Mouse (Mus musculus) midbrain, embryonic 13.5 days (tissue): ENCODE data around the gene Ptpro. TPM values are rescaled to one million over a fixed set of nuclear protein-coding genes. Genes with fewer than 3 reads are reported as not detected.
A peak's percentile ranks its signal among the peaks of the same experiment; 100 is the strongest.
"Not testable (repeated sequence)": the region's sequence is repeated elsewhere in the genome, so short reads cannot be mapped to it uniquely, and the experiment has no call there.

Experiments used
- ATAC-seq: fragments of 200-750 bp; cut with Nextera tagmentation; 2 replicates; pipeline ENCODE4 v1.8.0; 2017; ENCODE audit warnings: mild to moderate bottlenecking, moderate TSS enrichment, moderate library complexity
- H3K27ac ChIP-seq: fragments of 300-500 bp; sonication (generic); 2 replicates; pipeline ENCODE4 v1.5.1; 2015; ENCODE audit warnings: inconsistent platforms, mild to moderate bottlenecking, moderate library complexity
- H3K27me3 ChIP-seq: fragments of 300-500 bp; sonication (generic); 2 replicates; pipeline ENCODE4 v1.6.1; 2015; ENCODE audit warnings: mild to moderate bottlenecking, inconsistent platforms
- H3K36me3 ChIP-seq: fragments of 300-500 bp; sonication (generic); 2 replicates; pipeline ENCODE4 v1.6.1; 2015; ENCODE audit warnings: mild to moderate bottlenecking, inconsistent platforms
- H3K4me1 ChIP-seq: fragments of 300-500 bp; sonication (generic); replicated peaks from 2 replicates; pipeline ENCODE4 v1.6.1; 2015; ENCODE audit warnings: inconsistent platforms
- H3K4me2 ChIP-seq: fragments of 300-500 bp; sonication (generic); replicated peaks from 2 replicates; pipeline ENCODE4 v1.6.1; 2015; ENCODE audit warnings: moderate library complexity, mild to moderate bottlenecking, inconsistent platforms
- H3K4me3 ChIP-seq: fragments of 300-500 bp; sonication (generic); replicated peaks from 2 replicates; pipeline ENCODE4 v1.5.1; 2015; ENCODE audit warnings: mild to moderate bottlenecking, inconsistent platforms
- H3K9ac ChIP-seq: fragments of 300-500 bp; sonication (generic); replicated peaks from 2 replicates; pipeline ENCODE4 v1.6.1; 2015; ENCODE audit warnings: mild to moderate bottlenecking, inconsistent platforms
- H3K9me3 ChIP-seq: fragments of 300-500 bp; sonication (generic); 2 replicates; pipeline ENCODE4 v1.6.1; 2016; ENCODE audit warnings: mild to moderate bottlenecking, inconsistent platforms
- WGBS: fragments of 180-500 bp; shearing (Covaris S2); methylation state at CpG from one replicate; pipeline ENCODE4 v1.1.7; 2015; 5-methylcytosine and 5-hydroxymethylcytosine counted together
- polyA plus RNA-seq: library from polyadenylated mRNA; unstranded; fragments of >200 nt; fragmentation: Nextera tagmentation; extraction: Ambion mirVana; gene quantifications from 2 replicates; pipeline ENCODE4 v1.2.1, GENCODE M21; 2015

The Ptpro gene
- polyA plus RNA-seq, 1 experiment from 2014 or later, result 53.3 TPM

- Histone ChIP-seq H3K4me2 (no peak overlapping the region), H3K27ac (peak overlapping the region; percentile 45; the same call in 1 of the 2 replicates), H3K4me3 (no peak overlapping the region), H3K36me3 (peaks cover 16% of the 10 kb centered on the region), H3K9ac (no peak overlapping the region), H3K27me3 (no peaks in the 10 kb centered on the region), H3K9me3 (no peaks in the 10 kb centered on the region), H3K4me1 (peaks cover 21% of the 10 kb centered on the region)
- 48% methylated on average over 14 of the region's 14 CpGs for WGBS
- peak; percentile 73 for ATAC-seq
These were observed 181.5 kb downstream of the Ptpro start for GRCm38 (mm10) chr6:137433521-137434137.

GRCm38 (mm10) chr6:137437486-137437885 is 185.4 kb downstream of the Ptpro start:
- Histone ChIP-seq H3K36me3 (peaks cover 17% of the 10 kb centered on the region), H3K4me2 (peak overlapping the region; percentile 9; the same call in 1 of the 2 replicates), H3K27me3 (peaks cover 13% of the 10 kb centered on the region), H3K9ac (no peak overlapping the region), H3K4me1 (peaks cover 21% of the 10 kb centered on the region), H3K4me3 (no peak overlapping the region), H3K9me3 (no peaks in the 10 kb centered on the region), H3K27ac (0 out of 2 replicates have a peak overlapping the region, but pooled peaks have one; percentile 30)
- 0 out of 2 replicates have a peak, but pooled peaks have one; percentile 13 for ATAC-seq
- 70% methylated on average over 4 of the region's 4 CpGs for WGBS

GRCm38 (mm10) chr6:137437902-137438580 is 185.9 kb downstream of the Ptpro start:
- H3K4me2 ChIP-seq, result peak overlapping the region; percentile 9; the same call in 1 of the 2 replicates
- H3K9me3 ChIP-seq, result no peaks in the 10 kb centered on the region
- 11% methylated on average over 16 of the region's 16 CpGs for WGBS
- H3K4me1 ChIP-seq, result peaks cover 21% of the 10 kb centered on the region
- peaks cover 22% of the 10 kb centered on the region for H3K36me3 ChIP-seq
- peaks cover 13% of the 10 kb centered on the region for H3K27me3 ChIP-seq
- H3K27ac ChIP-seq, result 0 out of 2 replicates have a peak overlapping the region, but pooled peaks have one; percentile 30
- H3K4me3 ChIP-seq, result no peak overlapping the region
- H3K9ac ChIP-seq, result no peak overlapping the region
- peak; percentile 67 for ATAC-seq

GRCm38 (mm10) chr6:137440559-137441486 is 188.7 kb downstream of the Ptpro start:
- no peak for ATAC-seq
- H3K27me3 ChIP-seq, result peaks cover 13% of the 10 kb centered on the region
- H3K27ac ChIP-seq, result no peak overlapping the region
- H3K4me2 ChIP-seq, result no peak overlapping the region
- H3K4me3 ChIP-seq, result no peak overlapping the region
- WGBS, result 83% methylated on average over 19 of the region's 19 CpGs
- no peak overlapping the region for H3K9ac ChIP-seq
- H3K4me1 ChIP-seq, result peaks cover 13% of the 10 kb centered on the region
- H3K36me3 ChIP-seq, result peaks cover 38% of the 10 kb centered on the region
- H3K9me3 ChIP-seq, result no peaks in the 10 kb centered on the region

- Histone ChIP-seq H3K27ac (no peak overlapping the region), H3K9me3 (no peaks in the 10 kb centered on the region), H3K9ac (no peak overlapping the region), H3K4me2 (no peak overlapping the region), H3K4me1 (peaks cover 2% of the 10 kb centered on the region), H3K27me3 (peaks cover 13% of the 10 kb centered on the region), H3K36me3 (peaks cover 38% of the 10 kb centered on the region), H3K4me3 (no peak overlapping the region)
- ATAC-seq, result no peak
- WGBS, result 95% methylated on average over 12 of the region's 12 CpGs
These were observed 191.0 kb downstream of the Ptpro start for GRCm38 (mm10) chr6:137443089-137443488.

- ATAC-seq, H3K4me1 ChIP-seq, H3K4me3 ChIP-seq, H3K9ac ChIP-seq, H3K4me2 ChIP-seq, H3K27me3 ChIP-seq, H3K9me3 ChIP-seq, H3K27ac ChIP-seq: not testable (repeated sequence)
- WGBS, result 93% methylated on average over 7 of the region's 7 CpGs
- H3K36me3 ChIP-seq, result peaks cover 36% of the 10 kb centered on the region
These were observed 194.0 kb downstream of the Ptpro start for GRCm38 (mm10) chr6:137446116-137446515.

- 12% methylated on average over 10 of the region's 10 CpGs for WGBS
- Histone ChIP-seq H3K4me1 (peaks cover 3% of the 10 kb centered on the region; the same call in 1 of the 2 replicates), H3K27me3 (0 out of 2 replicates have a peak, but pooled peaks cover 3% of the 10 kb centered on the region), H3K4me2 (no peak overlapping the region), H3K4me3 (no peak overlapping the region), H3K27ac (no peak overlapping the region), H3K36me3 (peaks cover 19% of the 10 kb centered on the region), H3K9me3 (no peaks in the 10 kb centered on the region), H3K9ac (no peak overlapping the region)
- ATAC-seq, result peak; percentile 90
These were observed 203.5 kb downstream of the Ptpro start for GRCm38 (mm10) chr6:137455537-137456041.

- no peak overlapping the region for H3K27ac ChIP-seq
- peak; percentile 21; the same call in 1 of the 2 replicates for ATAC-seq
- H3K36me3 ChIP-seq, result peaks cover 19% of the 10 kb centered on the region
- H3K9ac ChIP-seq, result no peak overlapping the region
- H3K4me1 ChIP-seq, result peaks cover 3% of the 10 kb centered on the region; the same call in 1 of the 2 replicates
- no peaks in the 10 kb centered on the region for H3K9me3 ChIP-seq
- WGBS, result 77% methylated on average over 7 of the region's 7 CpGs
- no peak overlapping the region for H3K4me2 ChIP-seq
- 0 out of 2 replicates have a peak, but pooled peaks cover 3% of the 10 kb centered on the region for H3K27me3 ChIP-seq
- H3K4me3 ChIP-seq, result no peak overlapping the region
These were observed 203.9 kb downstream of the Ptpro start for GRCm38 (mm10) chr6:137456064-137456463.

GRCm38 (mm10) chr6:137457210-137457609 is 205.1 kb downstream of the Ptpro start:
- H3K27me3 ChIP-seq, result 0 out of 2 replicates have a peak, but pooled peaks cover 3% of the 10 kb centered on the region
- no peak overlapping the region for H3K4me2 ChIP-seq
- H3K9ac ChIP-seq, result no peak overlapping the region
- peaks cover 26% of the 10 kb centered on the region for H3K36me3 ChIP-seq
- ATAC-seq, result no peak
- H3K9me3 ChIP-seq, result no peaks in the 10 kb centered on the region
- H3K4me3 ChIP-seq, result no peak overlapping the region
- H3K27ac ChIP-seq, result no peak overlapping the region
- H3K4me1 ChIP-seq, result peaks cover 3% of the 10 kb centered on the region; the same call in 1 of the 2 replicates
- WGBS, result 53% methylated on average over 7 of the region's 7 CpGs

- Histone ChIP-seq H3K4me2 (no peak overlapping the region), H3K4me3 (no peak overlapping the region), H3K27ac (no peak overlapping the region), H3K4me1 (peaks cover 3% of the 10 kb centered on the region; the same call in 1 of the 2 replicates), H3K27me3 (0 out of 2 replicates have a peak, but pooled peaks cover 3% of the 10 kb centered on the region), H3K9ac (no peak overlapping the region), H3K9me3 (no peaks in the 10 kb centered on the region), H3K36me3 (peaks cover 26% of the 10 kb centered on the region)
- 88% methylated on average over 7 of the region's 7 CpGs for WGBS
- ATAC-seq, result no peak
These were observed 206.0 kb downstream of the Ptpro start for GRCm38 (mm10) chr6:137458136-137458535.

- H3K36me3 ChIP-seq, result peaks cover 11% of the 10 kb centered on the region
- no peak overlapping the region for H3K4me2 ChIP-seq
- peaks cover 10% of the 10 kb centered on the region for H3K27me3 ChIP-seq
- no peaks in the 10 kb centered on the region for H3K4me1 ChIP-seq
- H3K4me3 ChIP-seq, result no peak overlapping the region
- ATAC-seq, result no peak
- H3K9ac ChIP-seq, result no peak overlapping the region
- H3K9me3 ChIP-seq, result no peaks in the 10 kb centered on the region
- 90% methylated on average over 5 of the region's 5 CpGs for WGBS
- H3K27ac ChIP-seq, result no peak overlapping the region
These were observed 211.7 kb downstream of the Ptpro start for GRCm38 (mm10) chr6:137463771-137464170.
